Mouse (Mus musculus) gastrocnemius, adult 8-10 months (tissue): Measurements from ENCODE around the gene Kri1. TPM values are rescaled to one million over a fixed set of nuclear protein-coding genes. Genes with fewer than 3 reads are reported as not detected.
"Not testable (repeated sequence)": the region's sequence is repeated elsewhere in the genome, so short reads cannot be mapped to it uniquely, and the experiment has no call there.

Experiments
- DNase-seq, 2 experiments: peaks; one replicate each; pipeline ENCODE4 v3.0.0; 2022; ENCODE audit warnings: low spot score in 2 of 2
- total RNA-seq, 4 experiments: library from RNA; stranded (reverse); gene quantifications; 2 replicates each; pipeline ENCODE4 v1.2.4; 2022

Gene Kri1
- total RNA-seq, 4 experiments from 2014 or later, result 8.4 to 13.0 (median 11.4) TPM

DNA sequence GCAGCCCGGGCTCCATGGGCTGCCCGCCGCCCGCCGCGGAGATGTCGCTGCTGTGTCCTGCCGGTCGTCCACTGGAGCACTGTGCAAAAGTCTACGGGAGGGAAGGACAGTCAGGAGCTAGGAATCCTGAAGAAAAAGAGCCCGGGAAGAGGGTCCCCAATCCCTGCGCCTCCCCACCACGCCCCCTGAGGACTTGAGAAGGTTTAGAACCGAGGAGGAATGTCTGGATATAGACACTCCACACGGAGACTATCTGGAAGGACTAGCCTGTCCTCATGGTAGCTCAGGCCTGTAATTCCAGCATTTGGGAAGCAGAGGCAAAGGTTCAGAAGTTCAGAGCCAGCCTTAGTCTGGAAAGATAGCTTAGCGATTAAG lies 42.7 kb downstream of the Kri1 start:
- DNase-seq, result no peak

DNA sequence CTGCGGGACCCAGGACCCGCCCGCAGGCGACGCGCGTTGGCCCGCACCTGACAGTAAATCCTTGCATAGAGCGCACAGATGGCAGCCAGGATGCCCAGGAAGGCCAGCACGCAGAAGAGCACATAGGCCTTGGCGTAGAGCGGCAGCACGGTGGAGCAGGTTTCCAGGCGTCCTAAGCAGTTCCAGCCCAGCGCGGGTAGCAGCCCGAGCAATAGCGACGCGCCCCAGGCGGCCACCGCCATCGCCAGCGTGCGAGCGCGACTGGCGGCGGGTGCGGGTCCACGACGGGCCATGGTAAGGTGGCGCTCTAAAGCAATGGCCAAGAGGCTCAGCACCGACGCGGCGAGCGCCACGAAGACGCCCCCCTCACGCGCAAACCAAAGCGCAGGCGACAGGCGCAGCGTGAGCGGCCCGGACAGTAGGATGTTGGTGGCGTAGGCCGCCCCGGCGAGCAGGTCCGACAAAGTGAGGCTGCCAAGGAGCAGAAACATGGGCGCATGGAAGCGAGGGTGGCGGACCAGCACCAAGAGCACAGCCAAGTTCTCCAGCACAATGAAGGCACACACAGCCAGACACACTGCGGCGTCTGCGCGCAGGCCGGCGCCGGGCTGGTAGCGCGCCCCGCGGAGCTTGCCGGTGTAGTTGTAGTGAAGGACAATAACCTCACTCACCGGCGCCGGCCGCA lies 43.2 kb downstream of the Kri1 start:
- no peak for DNase-seq

DNA sequence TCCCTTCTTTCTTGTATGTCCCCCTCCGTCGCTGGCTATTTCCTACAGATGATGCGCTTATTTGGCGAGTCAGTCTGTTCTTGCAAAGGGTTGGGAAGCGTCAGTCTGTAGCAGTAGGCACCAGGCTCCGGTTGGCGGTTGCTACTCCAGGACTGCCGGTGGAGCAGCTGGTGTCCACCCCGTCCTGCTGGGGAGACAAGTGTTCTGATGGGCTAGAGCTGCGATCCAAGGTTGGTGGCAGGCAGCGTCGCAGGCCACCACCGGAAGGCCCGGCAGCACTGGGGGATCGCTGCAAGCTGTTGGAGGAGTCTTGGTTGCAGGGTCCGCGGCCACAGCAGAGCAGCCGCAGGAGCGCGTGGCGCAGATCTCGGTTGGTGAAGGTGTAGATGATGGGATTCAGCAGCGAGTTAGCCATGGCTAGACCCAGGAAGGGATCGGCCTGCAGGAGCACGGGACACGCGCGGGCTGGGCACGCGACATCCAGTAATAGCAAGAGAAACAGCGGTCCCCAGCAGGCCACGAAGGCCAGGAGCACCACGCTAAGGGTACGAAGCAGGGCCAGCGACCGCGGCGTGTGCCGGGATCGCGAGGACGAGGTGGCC lies 43.8 kb downstream of the Kri1 start:
- DNase-seq, result no peak

DNA sequence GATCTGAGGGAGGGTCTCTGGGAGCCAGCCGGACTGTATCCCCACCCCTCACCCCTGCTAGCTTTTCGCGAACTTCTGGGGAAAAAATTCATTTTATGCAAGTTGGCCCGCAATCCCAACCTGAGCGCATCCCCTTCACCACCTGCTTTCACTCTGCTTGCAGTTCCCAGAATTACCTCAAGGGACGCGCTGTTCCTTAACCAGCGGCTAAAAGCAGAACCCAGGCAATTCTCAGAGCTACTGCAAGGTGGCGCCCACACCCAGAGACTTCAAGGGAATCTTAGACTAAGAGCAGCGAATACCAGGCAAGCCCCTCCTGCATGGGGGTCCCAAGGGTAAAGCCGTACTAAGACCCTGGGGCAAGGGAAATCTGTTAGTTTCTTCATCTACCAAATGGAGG lies 46.4 kb downstream of the Kri1 start:
- peak; percentile 54 to 68 for DNase-seq

DNA sequence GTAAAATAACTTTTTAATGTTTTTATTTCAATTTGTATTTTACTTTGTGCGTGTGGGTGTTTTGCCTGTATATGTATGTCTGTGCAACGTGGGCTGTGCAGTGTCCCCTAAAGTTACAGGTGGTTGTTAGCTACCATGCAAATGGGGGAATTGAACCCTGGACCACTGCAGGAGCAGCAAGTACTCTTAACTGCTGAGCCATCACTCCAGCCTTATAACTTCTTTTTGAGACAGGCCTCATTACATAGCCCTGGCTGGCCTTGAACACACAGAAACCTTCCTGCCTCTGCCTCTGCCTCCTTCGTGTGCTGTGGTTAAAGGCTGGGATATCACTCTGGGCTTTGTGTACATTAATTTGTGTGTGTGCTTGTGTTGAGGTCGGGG lies 48.3 kb downstream of the Kri1 start:
- DNase-seq, result no peak

DNA sequence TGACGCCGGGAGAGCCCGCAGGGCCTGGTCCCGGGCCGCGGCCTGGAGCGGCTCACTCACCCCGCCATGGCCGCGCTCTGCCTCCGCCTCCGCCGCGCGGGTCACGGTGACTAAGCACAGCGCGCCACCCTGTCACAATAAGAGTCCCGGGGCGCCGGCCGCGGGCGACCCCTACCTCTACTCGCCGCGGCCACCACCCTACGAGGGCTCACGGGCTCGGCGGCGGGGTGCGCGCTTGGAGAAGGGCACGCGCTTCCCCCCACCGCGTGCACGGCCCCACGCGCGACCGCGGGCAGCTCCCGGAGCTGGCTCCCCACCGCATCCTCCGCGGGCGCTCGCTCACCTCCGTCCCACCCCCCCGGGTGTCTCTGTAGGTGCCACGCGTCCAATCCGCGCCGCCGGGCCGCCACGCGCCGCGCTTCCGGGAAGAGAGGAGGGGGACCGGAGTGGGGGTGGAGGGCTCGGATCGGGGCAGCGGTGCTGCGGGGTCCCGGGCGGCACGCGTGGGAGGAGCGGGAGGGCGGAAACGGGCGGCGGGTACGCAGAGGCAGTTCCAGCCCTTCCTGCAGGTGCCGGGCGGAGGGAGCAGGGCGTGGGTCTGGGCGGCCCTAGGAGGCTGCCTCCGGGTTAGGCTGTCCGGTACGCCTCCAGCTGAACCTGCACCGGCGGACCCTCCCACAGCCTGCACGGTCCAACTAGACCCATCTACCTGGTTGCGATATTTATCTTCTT lies 48.9 kb downstream of the Kri1 start, which contains the start of gene Keap1:
Gene Keap1, minus strand, starts transcription at position 629 of the 732 bp plus-strand sequence.
- peak; percentile 65 to 75 for DNase-seq

DNA sequence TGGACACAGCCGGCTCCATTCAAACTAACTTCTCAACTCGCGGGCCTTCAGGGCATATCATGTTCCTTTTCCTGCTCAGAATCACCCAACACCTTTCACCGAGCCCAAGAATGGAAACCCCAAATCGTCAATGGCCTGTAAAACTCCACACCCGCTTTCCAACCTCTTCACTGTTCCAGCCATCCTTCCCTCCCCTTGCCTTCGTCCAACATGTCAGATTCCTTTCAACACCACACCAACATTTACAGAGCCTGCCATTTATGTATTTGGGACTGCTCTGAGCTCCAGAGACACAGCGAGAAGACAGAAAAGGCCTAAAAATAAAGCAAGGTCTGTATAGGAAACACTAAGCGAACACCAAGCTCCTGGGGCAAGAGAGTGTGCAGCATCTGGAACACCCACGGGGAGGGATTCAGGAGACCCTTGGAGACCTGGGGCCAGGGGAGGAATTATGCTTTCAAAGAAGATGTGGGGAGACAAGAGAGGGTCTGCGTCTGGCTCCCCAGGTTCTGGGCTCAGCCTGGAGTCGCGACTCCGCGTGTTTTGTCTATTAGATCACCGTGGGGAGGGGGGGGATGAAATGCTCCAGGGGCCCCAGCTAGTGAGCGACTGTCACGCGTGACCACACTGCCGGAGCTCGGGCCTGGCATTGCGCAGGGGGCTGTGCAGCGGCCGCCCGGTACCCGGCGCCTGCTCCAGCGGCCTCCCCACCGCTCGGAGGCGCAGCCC lies 49.6 kb downstream of the Kri1 start:
- no peak for DNase-seq

DNA sequence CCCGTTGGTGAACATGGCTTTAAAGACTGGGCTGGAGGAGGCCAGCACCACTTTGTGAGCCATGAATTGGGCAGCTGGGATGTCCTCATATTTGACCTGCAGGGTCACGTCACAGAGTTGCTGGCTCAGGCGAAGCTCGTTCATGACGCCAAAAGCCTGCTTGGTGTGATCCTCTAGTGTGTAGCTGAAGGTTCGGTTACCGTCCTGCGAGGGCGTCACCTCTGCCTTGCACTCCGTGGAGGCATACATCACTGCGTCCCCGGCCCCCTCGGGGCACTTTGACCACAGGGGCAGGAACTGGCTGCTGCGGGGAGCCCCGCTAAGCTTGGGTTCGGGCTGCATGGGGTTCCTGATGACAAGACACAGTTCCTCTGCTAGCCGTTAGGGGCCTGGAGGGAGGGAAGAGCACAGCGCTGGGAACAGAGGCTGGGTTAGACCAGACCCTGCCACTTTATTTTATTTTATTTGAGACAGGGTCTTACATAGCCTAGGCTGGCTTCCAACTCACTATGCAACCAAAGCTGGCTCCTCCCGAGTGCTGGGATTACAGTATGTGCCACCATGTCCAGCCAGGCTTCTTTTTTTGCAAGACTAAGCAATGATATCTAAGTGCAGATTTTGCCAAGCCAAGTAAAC lies 50.3 kb downstream of the Kri1 start:
- no peak for DNase-seq

DNA sequence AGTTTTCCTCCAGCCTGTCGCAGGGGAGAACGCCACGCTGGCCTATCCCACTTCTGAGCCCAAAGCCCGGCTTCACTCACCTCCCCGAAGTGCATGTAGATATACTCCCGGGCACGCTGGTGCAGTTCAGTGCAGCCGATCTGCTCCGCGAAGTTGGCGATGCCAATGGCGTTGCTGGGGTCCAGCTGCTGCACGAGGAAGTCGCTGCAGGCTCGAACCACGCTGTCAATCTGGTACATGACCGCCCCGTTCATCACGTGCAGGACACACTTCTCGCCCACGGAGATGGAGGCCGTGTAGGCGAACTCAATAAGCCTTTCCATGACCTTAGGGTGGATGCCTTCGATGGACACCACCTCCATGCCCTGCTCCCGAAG lies 50.8 kb downstream of the Kri1 start:
- no peak for DNase-seq

DNA sequence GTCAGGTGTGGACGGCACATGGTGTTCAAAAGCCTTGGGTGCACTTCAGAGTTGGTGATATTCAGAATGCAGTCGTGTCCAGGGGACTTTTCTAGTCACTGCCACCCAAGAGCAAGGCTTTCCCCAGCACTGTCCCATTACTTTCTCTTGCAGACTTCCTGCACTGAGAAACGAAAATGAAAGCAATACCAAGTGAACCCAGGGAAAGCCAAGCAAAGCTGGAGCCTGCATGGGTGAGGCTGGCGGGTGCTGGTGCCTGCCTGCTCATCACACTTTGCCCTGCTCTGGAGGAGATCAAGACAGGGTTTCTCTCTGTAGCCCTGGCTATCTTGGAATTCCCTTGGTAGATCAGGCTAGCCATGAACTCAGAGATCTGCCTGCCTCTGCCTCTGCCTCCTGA lies 52.4 kb downstream of the Kri1 start:
- no peak for DNase-seq

DNA sequence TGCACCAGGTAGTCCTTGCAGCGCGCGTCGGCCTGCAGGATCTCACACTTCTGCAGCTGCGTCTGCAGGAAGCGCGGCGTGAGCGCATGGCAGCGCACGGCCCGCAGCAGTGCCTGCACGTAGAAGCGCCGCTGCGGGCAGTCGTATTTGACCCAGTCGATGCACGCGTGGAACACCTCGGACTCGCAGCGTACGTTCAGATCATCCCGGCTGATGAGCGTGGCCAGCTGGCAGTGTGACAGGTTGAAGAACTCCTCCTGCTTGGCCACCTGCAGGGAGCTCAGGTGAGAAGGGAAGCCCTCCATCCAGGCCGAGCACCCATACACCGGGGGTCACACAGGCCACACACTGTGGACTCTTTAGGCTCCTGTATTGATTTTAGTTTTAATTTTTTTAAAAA lies 54.0 kb downstream of the Kri1 start:
- no peak for DNase-seq

DNA sequence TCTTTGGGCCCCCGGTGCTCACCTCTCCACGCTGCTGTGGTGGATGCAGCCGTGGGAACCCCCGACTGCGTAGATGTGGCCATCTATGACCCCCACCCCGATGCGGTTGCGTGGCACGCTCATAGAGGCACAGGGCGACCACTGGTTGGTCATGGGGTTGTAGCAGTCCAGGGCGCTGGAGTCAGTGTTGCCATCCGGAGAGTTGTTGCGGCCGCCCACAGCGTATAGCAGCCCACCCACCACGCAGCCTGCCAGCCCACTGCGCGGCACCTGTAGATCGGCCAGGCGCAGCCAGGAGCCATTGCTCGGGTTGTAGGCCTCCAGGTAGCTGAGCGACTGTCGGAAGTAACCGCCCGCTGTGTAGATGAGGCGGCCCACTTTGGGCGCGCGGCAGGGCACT lies 54.4 kb downstream of the Kri1 start:
- no peak for DNase-seq

DNA sequence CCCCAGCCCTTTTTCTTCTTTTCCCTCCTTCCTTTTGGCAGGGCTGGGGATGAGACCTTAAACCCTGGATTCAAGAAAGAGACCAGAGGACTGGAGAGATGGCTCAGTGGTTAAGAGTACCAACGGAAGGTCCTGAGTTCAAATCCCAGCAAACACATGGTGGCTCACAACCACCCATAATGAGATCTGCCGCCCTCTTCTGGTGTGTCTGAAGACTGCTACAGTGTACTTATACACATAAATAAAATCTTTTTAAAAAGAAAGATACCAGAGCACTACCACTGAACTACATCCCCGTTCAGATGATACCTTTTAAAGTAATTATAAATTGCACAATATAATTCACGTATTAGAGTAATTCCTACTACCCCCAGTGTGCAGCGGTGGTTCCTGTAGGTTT lies 54.9 kb downstream of the Kri1 start:
- DNase-seq, result no peak

DNA sequence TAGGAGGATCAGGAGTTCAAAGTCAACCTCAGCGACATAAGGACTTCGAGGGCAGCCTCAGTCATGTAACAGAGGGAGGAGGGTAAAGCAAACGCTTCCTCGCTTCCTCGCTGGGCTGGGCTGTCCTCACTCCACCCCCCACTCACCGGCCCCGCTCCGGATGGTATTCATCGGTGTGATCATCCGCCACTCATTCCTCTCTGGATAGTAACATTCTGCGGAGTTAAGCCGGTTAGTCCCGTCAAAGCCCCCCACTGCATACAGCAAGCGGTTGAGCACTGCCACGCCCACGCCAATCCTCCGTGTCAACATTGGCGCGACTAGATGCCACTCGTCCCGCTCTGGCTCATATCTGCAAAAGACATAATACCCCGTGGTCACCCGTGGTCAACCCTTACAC lies 56.2 kb downstream of the Kri1 start:
- DNase-seq, result no peak

DNA sequence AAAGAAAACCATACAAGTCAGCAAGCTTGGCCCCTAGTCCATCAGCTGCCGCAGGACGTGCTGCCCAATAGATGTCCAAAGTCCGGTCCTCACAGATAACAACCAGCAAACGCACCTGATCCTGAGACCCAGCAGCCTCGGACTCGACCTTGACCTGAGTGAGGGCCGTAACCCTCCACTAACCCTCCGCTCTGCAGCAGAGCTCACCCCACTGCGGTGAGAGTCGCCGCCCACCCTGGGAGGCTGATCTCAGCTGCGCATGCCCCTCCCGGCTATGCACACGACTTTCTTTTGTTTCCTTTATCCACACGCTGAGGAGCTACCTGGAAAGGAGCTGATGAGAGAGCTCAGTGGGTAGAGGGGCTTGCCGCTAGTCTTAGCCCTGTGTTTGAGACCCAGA lies 60.4 kb downstream of the Kri1 start:
- DNase-seq, result no peak

DNA sequence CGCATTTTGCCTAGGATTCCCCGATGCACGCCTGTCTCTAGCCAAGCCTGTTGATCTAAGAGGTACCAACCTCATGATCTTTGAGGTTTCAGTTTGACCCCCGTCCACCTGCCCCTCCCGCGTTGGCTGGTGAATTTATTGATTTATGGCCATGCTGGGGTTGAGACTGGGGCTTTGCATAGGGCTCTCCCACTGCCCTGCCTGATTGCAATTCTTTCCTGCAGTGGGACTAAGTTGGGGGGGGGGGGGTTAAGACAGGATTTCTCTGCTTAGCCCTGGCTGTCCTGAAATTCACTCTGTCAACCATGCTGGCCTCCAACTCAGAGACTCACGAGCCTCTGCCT lies 62.4 kb downstream of the Kri1 start:
- no peak for DNase-seq

DNA sequence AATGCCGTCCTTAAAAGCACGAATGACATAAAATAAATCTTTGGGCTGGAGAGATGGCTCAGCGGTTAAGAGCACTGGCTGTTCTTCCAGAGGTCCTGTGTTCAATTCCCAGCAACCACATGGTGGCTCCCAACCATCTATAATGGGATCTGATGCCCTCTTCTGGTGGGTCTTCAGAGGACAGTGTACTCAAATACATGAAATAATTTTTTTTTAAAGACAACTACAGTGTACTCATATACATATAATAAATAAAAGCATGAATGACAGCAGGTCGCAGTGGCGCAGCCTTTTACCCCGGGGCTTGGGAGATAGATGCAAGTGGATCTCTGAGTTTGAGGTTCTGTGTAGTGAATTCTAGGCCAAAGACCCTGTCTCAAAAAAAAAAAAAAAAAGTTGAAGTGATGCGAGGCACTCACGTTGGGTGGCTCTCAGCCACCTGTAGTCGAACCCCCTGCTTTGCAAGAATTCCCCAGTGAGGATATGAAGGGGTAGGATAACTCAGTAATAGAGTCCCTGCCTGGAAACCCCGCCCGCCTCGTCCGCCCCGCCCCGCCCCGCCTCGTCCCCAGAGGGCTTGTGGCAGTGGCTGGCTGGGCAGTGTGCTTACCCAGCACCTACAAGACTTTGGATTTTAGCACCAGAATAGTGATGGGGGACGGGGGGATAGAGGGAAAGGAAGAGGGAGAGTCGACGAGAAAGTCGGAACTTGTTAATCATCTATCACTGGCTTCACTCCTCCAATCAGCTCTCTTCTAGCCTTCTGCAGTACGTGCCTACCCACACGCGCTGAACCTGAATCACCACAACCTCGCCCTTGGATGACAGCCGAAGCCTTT lies 63.0 kb downstream of the Kri1 start:
- no peak for DNase-seq

DNA sequence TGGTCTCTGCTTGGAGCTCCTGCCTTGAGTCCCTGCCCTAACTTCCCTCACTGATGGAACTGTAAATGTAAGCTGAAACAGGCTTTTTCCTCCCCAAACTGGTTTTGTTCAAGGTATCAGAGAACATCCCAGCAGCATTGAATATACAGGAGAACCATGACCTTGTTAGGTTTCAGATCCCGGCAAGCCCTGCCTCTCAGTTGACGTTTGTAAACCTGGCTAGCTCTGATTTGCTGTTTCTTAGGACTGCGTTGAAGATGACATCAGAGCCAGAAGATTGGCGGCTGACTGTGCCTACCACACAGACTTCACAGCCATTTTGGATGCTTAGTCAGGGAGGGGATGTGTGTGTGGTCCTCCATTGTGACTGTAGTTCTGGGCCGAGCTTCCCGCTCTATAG lies 63.9 kb downstream of the Kri1 start:
- DNase-seq, result no peak

DNA sequence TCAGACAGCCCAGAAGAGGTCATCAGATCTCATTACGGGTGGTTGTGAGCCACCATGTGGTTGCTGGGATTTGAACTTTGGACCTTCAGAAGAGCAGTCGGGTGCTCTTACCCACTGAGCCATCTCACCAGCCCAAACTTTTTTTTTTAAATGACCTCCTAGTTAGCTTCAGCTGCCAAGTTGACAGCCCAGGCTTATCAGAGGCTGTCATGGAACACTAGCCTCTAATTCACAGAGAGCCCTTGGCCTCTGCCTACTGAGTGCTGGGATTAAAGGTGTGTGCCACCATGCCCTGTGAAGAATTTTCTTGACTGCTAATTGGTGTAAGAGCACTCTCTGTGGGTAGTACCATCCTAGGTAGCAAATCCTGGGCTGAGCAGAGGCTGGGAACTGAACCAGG lies 64.3 kb downstream of the Kri1 start:
- not testable (repeated sequence) for DNase-seq
